Mouse (Mus musculus) megakaryocyte, adult 5-6 weeks (primary cell): ENCODE measurements around the gene Serpina12. TPM values are rescaled to one million over a fixed set of nuclear protein-coding genes. Genes with fewer than 3 reads are reported as not detected.

Experiments
- ATAC-seq: 2 replicates; pipeline ENCODE4 v1.8.0; 2016; ENCODE audit warnings: mild to moderate bottlenecking, inconsistent platforms; ENCODE audit not compliant: poor library complexity, severe bottlenecking
- total RNA-seq, 2 experiments: library from RNA; stranded (forward) in 1 of 2; stranded (reverse) in 1 of 2; fragments of 153-499, 151-499 nt in 1 of 2; fragments of 221-1000, 200-1000 nt in 1 of 2; gene quantifications; 2 replicates each; pipeline versions ENCODE4 v1.2.3 to v1.2.4; 2015 to 2017

Gene Serpina12
- total RNA-seq (2015), result 0.05 and 0.07 TPM in 2 replicates
- total RNA-seq (2017), result not detected in 2 replicates

DNA sequence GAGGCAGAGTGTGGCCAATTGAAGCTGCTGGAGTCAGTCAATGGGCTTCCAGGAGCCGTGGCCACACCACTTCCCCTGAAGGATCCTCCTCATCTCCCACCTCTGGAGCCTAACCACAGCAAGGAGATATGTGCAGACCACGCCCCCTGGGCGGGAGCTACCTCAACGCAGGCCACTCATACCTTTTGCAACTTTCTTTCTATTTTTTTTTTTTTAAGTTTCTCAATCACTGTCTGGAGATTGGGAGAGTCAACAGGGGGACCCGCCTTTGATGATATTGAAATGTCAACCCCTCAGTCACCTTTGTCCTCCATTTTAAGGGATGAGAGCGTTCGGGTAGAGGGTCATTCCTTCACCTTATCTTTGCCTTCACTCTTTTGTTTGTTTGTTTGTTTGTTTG, at the start of gene Serpina12:
Serpina12 (minus strand) TSS at position 101 of the 400 bp plus-strand sequence.
- ATAC-seq, result no peak

DNA sequence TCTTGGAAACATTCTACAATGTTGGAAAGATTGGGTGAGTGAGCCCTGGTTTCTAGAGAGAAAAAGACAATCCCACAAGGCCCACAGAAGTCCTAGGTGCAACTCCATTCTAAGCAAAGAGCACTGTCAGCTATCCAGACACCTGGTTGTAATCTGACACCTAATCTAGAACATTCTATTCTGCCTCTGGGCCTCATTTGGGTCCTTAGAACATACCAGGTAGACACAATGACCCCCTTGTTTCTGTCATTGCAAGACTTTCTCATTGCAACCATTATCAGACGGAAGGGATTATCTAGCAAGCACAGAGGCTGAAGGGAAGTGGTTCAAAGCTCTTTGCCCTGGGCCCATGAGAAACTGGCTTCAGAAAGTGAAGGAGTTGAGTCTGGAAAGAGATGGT, 47.1 kb upstream of the Serpina12 start:
- no peak for ATAC-seq

DNA sequence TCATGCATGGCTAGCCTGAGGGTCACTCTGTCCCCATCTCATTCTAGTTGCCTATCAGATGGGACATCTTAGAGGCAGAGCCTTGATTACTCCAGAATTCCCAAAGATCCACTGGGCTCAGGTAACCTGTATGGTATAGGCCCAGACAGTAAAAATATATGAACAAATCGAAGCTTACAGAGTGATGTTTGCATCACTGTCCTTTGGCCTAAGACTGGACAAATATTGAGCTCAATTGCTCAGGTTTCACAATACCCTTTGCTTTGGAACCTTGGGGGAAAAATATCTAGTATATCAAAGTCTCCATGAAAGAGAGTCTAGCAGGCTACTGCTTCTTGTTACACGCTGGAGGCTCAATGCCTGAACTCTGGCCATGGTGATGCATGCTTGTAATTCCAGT, 45.9 kb upstream of the Serpina12 start:
- no peak for ATAC-seq

DNA sequence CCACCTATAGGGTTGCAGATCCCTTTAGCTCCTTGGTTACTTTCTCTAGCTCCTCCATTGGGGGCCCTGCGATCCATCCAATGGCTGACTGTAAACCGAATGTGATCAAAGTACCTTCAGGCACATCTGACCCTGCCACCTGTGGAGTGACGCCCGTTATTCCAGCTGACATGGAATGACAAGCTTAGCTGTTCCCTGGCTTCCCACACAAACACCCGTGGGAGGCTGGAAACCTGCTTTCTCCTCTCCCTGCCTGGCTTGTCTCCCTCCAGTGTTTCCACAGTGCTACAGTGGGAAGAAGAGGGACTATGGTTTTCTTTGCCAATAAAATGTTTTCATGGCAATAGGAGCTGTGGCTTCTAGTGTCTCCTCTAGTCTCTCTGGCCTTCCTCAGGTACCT, 28.0 kb upstream of the Serpina12 start:
- ATAC-seq, result no peak

DNA sequence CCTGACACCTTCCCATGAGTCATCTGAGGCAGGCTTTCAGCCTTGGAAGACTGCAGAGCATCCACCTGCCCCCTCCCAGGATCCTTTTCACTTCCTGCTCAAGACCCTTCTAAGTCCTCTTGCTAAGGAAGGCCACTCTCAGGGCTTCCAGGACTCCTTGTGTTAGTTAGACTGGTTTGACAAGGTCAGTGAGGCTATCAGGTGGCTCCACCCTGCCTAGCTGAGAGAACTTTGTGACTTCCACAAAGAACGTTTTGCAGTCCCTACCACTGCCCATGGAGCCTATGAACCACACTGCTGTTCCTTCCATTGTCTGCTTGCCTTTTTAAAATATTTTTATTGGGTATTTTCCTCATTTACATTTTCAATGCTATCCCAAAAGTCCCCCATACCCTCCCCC, 27.5 kb upstream of the Serpina12 start:
- ATAC-seq, result no peak

DNA sequence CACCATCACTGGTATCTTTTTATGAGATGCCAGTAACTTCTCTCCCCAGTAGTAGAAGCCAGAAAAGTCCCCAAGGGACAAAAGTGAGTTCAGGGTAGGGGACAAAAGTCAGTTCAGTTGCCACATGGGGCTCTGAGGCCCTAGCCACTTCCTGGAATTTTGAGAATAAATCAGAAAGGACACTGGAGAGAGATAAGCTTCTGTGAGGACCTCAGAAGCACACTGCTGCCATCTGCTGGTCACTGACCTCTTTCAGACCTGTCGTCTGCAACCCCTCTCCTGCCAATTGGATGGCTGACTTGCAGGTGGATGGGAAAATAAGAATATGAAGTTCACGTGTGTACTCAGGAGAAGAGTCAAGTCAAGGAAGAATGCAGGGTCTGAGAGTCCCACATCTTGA, 25.4 kb upstream of the Serpina12 start:
- peak; percentile 61 for ATAC-seq

DNA sequence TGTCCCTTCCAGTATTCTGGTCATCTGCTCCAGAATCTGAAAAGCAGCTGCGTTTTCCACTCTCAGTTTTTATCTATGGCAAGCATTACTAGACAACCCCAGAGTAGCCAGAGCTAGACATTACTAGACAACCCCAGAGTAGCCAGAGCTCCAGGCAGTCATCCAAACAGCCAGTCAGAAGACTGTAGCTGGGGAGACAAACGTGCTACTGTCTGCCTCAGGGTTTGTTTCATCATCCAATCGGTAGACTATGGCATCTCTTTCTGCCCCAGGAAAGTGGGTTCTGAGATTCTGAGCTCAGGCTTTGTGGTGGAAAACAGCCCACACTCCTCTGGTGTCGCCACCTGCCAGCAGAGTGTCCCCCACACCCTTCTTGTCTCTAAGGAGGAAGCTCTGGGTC, 23.3 kb upstream of the Serpina12 start:
- ATAC-seq, result peak; percentile 75

DNA sequence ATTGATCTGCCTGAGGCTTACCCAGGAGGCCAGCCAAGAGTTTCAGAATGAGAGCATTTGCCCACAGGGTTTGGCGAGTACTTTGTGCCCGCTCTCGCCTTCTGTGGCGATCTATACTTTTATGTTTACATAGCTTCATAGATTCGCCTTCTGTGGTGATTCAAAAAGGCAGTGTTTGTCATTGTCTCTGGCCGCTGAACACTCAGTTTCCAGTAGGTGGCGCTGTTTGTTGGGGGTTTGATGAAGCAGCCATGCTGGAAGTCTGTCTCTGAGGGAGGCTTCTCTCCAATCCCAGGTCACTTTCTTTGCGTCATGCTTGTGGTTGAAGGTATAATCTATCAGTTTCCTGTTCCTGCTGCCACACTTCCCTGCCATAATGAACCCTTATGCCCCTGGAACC, 22.0 kb upstream of the Serpina12 start:
- peak; percentile 44 for ATAC-seq

DNA sequence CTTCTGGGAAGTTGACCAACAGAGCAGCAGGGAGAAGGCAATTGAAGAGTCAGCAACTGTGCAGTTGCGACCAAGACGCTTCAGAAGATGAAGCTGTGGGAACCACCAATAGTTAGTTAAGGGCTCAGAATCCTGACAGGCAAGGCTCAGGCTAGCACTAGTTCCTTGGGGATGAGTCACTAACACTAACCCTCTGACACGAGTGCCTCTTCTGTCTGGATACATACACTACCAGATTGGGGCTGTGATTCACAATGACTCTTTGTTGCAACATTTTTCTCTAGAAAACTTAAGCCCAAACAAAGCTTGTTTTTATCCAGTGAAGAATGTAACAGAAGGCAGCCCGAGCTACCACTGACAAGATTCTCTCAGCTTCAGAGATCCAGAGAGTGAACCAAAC, 20.8 kb upstream of the Serpina12 start:
- ATAC-seq, result no peak

DNA sequence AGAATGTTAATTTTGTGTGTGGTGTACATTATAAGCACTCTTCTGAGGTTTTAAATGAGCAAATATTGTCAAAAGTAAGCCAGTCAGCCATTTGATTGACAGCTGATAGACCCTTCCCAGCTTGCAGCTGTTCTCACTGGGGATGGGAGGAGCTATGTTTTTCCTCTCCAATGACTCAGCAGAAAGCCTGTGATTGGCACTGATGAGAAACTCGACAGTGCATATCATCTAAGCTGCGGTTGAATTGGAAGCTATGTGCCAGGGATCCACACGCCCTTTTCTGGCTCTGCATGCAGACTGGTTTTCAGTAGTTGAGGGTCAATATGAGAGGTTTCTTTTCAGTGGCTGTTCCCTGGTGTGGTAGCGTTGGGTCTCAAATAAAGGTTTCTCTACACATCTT, 20.3 kb upstream of the Serpina12 start:
- ATAC-seq, result no peak

DNA sequence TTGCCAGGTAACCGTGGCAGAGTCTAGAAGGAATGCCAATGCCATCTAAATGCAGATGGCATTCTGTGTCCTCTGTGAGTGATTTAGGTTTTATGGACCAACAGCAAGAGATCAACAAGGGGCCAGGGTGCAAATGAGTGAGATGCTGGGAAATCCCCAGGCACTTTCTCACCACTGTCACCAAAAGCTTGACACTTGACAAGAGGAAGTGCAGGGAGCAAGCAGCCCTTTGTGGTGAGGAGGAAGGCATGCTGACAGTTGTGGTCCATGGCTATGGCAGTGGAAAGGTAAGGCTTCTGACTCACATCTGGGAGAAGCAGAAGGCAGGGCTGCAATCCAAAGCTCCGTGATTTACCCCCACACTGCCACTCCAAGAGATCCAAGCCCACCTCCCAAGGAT, 17.6 kb upstream of the Serpina12 start:
- peak; percentile 52 for ATAC-seq

DNA sequence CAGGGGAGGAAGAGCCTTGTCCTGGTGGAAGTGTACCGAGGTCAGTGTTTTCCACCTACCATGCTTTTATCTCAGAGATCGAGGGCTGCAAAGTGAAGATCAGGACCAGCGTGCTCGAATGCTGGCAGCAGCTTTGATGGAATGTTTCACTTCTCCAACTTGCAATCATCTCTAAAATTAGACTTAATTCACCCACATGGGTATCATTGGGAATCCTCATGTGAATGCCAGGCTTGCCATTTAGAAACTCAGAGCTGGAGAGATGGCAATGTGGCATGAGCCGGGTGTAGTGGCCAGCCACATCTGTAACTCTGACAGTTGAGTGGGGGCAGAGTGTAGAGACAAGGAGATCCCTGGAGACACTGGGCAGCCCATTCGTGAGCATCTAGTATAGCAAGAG, 15.9 kb upstream of the Serpina12 start:
- ATAC-seq, result no peak

DNA sequence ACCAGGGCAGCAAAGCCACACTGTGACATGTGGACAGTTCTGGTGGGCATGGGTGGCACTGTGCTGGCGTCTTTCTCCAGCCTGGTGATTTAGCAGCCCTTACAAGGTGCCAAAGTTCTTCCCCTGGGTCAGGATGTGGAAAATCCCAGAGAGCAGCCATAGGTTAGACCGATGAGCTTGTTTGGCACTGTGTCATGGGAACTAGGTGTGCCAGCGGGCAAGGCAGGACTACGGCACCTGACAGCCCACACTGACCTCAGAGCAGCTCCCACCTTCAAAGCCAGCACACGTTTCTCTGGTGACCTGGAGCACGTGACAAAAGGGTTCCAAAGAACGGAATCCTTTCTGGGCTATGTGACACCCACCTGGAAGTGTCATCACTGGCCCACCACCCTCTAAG, 13.3 kb upstream of the Serpina12 start:
- peak; percentile 17 for ATAC-seq

DNA sequence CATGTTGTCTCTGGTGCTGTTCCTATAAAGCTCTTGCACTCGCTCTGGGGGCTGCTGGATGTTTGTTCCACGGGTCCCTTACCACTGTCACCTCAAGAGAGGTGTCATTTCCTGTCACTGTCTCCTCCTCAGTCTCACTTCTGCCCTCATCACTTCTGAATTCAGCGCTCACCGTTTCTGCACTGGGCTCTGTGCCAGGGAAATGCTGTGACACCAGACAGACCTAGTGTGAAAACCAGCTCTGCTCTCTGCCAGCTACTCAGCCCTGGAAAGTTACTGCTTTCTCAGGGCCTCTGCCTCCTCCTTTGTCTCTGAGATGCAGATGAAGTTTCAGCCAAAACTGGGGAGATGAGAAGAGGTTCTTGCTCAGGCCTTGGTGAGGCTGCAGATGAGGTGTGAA, 12.8 kb upstream of the Serpina12 start:
- ATAC-seq, result peak; percentile 60

DNA sequence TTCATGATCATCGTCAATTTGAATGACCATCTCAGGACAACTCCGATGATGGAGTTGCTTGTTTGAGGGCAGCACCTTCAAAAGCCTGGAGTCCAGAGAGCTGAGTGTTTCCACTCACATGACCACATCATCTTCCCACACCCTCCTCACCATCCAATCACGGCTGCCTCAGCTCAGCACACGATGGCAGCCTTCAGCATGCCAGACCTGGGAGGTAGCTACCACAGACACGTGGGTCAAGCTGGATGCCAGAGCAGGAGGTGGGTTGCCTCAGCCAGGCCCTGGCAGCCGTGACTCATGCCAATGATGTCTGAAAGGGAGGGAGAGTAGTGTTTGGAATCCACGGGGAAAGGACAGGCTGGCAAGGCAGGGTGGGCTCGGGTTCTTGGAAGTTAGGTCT, 11.5 kb upstream of the Serpina12 start:
- ATAC-seq, result no peak

DNA sequence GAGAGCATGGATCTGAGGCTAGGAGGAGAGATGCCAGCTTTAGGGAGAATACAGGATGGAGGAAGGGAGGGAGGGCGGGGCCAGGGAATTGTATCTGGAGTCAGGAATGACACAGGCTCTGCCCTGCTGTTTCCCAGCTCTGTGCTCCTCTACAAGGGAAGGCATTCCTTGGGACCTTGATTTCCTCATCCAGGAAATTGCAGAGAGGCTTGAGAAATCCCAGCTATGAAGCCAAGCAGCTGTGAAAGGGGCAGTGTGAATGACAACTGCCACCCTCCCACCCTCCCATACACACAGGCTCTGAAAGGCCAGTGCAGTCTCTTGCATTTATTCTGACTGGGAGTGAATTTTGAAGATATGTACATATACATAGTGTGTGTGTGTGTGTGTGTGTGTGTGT, 9.8 kb upstream of the Serpina12 start:
- no peak for ATAC-seq

DNA sequence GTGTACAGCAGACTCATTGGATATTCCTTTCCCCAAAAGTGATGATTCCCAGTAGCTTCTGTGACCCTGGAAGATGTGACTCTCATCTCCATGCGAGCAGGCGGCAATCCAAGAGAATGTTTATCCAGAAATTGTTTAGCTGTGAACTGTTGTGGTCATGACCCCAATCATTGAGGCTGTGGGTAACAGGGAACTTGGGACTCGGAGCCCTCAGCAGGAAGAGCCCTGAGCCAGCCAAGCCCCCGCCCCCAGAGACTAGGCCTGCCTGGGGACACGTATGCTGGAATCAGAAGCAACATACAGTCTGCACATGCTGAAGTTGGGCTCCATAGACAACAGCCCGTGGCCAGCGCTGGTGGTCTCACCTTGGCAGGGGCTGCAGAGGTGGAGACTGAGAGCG, 1.5 kb upstream of the Serpina12 start:
- no peak for ATAC-seq

DNA sequence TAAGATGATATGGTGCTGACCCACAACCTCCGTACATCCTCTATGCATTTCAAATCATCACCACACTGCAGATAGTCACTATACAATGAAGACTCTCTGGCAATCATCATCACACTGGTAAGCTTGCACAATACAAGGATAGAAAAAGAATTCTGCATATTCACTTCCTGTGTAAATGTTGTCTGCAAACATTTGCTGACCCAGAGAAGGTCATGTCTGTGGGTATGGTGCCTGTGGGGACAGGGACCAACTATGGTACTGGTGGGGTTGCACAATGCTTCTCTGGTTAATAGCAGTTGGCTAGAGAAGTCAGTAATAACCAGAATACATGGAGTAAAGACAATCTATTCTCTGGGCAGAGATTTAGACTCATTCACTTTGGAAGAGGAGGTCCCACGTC, 1.5 kb downstream of the Serpina12 start:
- peak; percentile 61 for ATAC-seq

DNA sequence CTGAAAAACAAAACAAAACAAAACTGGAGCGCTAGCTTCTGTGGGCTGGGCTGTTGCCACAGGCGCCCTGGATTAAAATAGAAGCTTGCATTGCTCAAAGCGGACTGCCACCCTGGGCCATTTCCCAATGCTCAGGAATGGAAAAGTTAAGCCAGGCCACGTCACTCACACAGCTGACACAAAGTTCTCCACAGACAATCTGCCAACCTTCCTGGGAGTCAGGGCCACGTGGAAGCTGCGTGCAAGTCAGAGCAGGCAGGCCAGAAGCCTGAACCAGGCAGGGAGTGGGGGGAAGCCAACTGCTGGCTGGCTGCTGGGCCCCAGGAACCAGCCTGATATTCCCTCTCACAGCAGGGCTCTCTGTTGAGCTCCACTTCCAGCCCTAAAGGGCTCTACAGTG, 2.8 kb downstream of the Serpina12 start:
- peak; percentile 49 for ATAC-seq

DNA sequence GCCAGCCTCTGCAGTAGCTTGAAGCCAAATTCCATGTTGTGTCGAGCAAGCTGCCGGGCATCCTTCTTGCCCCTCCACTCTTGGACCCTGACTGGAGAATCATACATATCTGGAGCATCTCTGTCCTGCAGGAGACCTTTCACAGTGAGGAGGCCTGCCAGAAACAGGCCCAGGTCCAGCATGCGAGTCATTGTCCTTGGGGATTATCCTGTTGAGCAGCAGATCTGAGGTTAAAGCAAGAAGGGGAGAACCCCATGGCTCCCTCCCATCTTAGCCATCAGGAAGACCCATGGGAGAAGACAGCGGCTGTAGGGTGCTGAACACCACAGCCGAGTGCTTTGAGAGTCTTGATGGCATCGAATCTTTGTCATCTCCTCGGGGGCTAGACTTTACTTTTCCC, 6.1 kb downstream of the Serpina12 start:
- no peak for ATAC-seq

DNA sequence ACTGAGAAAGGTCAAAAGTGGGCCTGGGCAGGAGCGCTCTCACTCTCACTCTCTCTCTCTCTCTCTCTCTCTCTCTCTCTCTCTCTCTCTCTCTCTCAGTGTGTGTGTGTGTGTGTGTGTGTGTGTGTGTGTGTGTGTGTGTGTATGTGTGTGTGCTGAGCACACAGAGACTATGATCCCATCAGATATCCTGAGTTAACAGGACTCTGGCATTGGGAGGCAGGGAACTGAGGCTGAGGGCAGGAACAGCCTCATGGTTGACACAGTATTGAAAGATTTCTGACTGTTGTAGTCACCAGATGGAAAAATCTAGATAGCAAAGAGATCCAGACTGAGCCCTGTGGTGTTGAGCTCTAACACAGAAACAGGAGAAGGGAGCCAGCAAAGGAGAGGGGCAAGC, 10.5 kb downstream of the Serpina12 start:
- no peak for ATAC-seq

DNA sequence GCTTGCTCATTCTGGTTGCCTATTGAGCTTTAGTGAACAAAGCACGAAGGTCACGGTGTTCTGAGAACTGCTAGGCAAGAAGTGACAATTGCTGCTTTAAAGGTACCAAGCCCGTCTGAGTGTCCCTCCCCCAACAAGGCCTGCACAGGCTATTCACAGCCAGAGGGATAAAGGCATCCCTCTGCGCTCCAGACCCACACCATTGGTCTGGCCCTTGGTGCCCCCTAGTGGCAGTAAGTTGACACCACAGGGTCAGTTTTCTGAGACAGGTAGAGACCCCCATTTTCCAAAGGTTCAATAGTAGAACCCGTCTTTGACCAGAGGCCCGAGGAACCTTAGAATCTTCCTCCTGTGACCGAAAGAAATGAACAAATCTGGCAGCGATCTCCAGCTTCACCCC, 14.3 kb downstream of the Serpina12 start:
- ATAC-seq, result peak; percentile 81

DNA sequence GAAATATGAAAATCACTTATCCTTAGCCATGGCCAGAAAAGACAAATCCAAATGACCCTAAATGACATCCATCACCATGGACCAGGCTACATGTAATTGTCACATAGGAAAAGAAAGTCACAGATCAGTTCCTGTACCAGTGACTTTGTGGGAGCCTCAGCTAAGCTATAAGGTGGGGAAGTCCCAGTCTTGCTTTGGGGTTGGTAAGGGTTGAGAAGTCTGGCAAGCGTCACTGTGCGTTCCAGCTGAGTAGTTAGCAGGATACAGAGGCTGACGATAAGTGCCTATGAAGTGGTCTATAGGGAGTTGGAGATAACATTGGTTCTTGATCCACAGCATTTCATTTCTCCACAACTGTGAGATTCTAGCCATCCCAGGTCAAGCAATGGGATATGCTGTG, 29.0 kb downstream of the Serpina12 start:
- no peak for ATAC-seq

DNA sequence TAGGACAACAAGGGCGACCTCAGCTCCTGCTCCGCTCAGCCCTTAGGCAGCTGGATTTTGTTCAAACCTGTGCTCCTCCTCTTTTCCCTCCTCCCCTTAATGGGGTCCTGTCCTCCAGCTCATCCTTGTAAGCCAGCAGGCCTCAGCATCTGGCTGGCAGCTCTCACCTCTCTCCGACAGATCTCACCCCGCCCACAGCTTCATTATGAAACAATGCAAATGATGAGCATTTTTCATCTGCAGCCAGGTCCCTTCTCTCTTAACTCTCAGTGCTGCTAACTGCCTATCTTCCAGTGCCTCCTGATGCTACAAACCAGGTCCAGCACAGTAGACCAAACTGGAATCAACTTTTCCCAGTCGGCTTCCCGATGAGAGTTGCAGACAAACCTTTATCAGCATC, 30.6 kb downstream of the Serpina12 start, which contains the start of gene Serpina9:
Serpina9 (minus strand) TSS at position 136 of the 400 bp plus-strand sequence.
- no peak for ATAC-seq
